Mouse (Mus musculus) testis, adult 2 months (tissue): ENCODE measurements around the gene Cdc42se2.

Experiments
- CTCF ChIP-seq: fragments of 200-500 bp; IDR thresholded peaks from 2 replicates; pipeline ENCODE4 v1.5.1; 2012; ENCODE audit warnings: low read depth, mild to moderate bottlenecking, inconsistent platforms, low read length, moderate library complexity; ENCODE audit not compliant: control insufficient read depth, insufficient read depth, insufficient replicate concordance
- POLR2A ChIP-seq: fragments of 200-500 bp; IDR thresholded peaks from 2 replicates; pipeline ENCODE4 v1.6.1; 2012; ENCODE audit warnings: low read depth, mild to moderate bottlenecking, inconsistent platforms, low read length, moderate library complexity; ENCODE audit not compliant: control insufficient read depth

DNA sequence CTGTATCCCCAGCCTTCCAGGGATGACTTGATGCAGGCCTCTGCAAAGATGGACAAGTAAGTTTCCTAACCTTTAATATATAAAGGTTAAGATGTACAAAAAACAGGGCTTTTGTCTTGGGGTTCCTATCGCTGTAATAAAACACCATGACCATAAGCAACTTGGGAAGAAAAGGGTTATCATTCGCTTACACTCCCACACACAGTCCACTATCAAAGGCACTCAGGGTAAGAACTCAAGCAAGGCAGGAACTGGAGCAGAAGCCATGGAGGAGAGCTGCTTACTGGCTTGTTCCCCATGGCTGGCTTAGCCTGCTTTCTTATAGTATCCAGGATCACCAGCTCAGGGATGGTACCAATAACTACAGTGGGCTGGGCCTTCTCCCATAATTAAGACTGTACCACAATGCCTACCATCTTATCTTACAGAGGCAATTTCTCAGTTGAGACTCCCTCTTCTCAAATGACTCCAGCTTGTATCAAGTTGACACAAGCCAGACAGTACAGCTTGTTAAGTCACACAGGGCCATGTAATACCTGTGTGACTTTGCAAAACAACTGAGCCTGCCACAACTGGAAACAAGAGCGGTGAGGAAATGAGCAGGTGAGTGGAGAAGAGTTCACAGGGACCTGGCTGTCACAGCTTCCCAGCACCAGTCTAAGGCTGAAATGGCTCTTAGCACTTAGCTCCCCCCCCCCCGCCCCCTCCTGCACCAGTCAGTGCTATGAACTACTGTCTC lies 48.3 kb downstream of the Cdc42se2 start:
- no peak for TF ChIP-seq POLR2A
- TF ChIP-seq CTCF = no peak
